Mouse (Mus musculus): ENCODE measurements at regions not wholly inside any gene's neighbourhood (a gene's known extent, or its start where the extent isn't known, plus 50 kb on each side); places are given as distances from the start of the nearest gene placed in this dataset.

- TF ChIP-seq CTCF (IDR thresholded peaks at IDR 0.05) (no peak), EP300 (IDR thresholded peaks at IDR 0.05) (no peak)
These were observed 1175.7 kb downstream of the Tbl1xr1 start for GRCm38 (mm10) chr3:23252180-23252579.

Measured in lung, postnatal 0 days (tissue).